Mouse (Mus musculus) forebrain, embryonic 13.5 days (tissue): ENCODE results near the gene Sec11a. TPM values are rescaled to one million over a fixed set of nuclear protein-coding genes. Genes with fewer than 3 reads are reported as not detected.

Experiments
- ATAC-seq: fragments of 200-750 bp; cut with Nextera tagmentation; 2 replicates; pipeline ENCODE4 v1.8.0; 2017
- H3K27ac ChIP-seq: fragments of 300-500 bp; sonication (generic); 2 replicates; pipeline ENCODE4 v1.5.1; 2015; ENCODE audit warnings: inconsistent platforms, mild to moderate bottlenecking, moderate library complexity
- H3K27me3 ChIP-seq: fragments of 300-500 bp; sonication (generic); 2 replicates; pipeline ENCODE4 v1.6.1; 2015; ENCODE audit warnings: mild to moderate bottlenecking, inconsistent platforms
- H3K36me3 ChIP-seq: fragments of 300-500 bp; sonication (generic); 2 replicates; pipeline ENCODE4 v1.6.1; 2015; ENCODE audit warnings: mild to moderate bottlenecking, inconsistent platforms; ENCODE audit not compliant: poor library complexity, severe bottlenecking
- H3K4me1 ChIP-seq: fragments of 300-500 bp; sonication (generic); 2 replicates; pipeline ENCODE4 v1.6.1; 2015; ENCODE audit warnings: inconsistent platforms
- H3K4me2 ChIP-seq: fragments of 300-500 bp; sonication (generic); 2 replicates; pipeline ENCODE4 v1.6.1; 2015; ENCODE audit warnings: inconsistent platforms, mild to moderate bottlenecking, moderate library complexity
- H3K4me3 ChIP-seq: fragments of 300-500 bp; sonication (generic); 2 replicates; pipeline ENCODE4 v1.5.1; 2015; ENCODE audit warnings: mild to moderate bottlenecking, inconsistent platforms
- H3K9ac ChIP-seq: fragments of 300-500 bp; sonication (generic); 2 replicates; pipeline ENCODE4 v1.6.1; 2015; ENCODE audit warnings: mild to moderate bottlenecking, inconsistent platforms
- H3K9me3 ChIP-seq: fragments of 300-500 bp; sonication (generic); replicated peaks from 2 replicates; pipeline ENCODE4 v1.6.1; 2016; ENCODE audit warnings: inconsistent platforms
- WGBS: fragments of 180-500 bp; shearing (Covaris S2); methylation state at CpG from one replicate; pipeline ENCODE4 v1.1.7; 2015; 5-methylcytosine and 5-hydroxymethylcytosine counted together
- polyA plus RNA-seq: library from polyadenylated mRNA; unstranded; fragments of >200 nt; fragmentation: Nextera tagmentation; extraction: Ambion mirVana; gene quantifications from 2 replicates; pipeline ENCODE4 v1.2.1, GENCODE M21; 2015

The Sec11a gene
- 165 and 169 TPM in 2 replicates for polyA plus RNA-seq

DNA sequence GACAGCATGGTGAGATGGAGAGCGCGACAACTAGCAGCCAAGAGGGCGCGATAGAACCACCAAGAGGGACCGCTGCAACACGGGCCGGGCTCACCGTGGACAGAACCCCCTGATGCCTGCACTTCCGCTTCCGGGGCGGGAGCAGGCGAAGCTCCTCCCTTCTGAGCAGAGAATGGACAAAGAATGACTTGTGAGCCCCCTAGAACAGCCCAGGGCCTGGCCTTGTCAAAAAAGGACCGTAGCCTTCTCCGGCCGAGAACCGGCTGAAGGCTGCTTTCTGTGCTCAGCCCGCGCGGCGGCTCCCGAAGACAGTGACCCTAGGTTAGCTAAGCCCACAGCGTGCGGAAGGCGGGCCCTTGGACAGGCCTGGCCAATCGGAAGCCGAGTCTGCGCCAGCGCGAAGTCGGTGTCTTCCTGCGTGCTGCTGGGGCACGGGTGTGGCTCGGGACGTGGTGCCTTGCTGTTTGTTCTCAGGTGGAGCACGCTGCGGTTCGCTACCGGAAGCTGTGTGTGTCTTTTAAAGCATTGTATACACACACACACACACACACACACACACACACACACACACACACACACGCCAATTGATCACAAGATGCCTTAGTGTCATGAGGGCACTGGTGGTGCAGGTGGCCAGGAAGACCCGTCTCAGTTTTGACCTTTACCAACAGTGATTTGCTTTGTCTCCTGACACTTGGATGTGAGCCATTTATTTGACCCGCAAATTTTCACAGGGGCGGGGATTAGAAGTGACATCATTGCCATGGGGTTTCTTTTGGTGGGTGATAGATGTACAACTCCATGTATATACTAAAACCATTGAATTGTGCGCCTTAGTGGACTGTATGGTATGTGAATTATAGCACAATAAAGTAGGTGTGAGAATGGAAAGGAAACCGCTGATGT lies at the start of gene Sec11a:
Sec11a (minus strand) TSS at position 336 of the 906 bp plus-strand sequence.
- H3K4me2 ChIP-seq, result peak within 1 kb of the TSS; percentile 95
- peak within 1 kb of the TSS; percentile 90 for H3K4me3 ChIP-seq
- H3K36me3 ChIP-seq, result peaks cover 7% of the 10 kb centered on the region
- H3K27ac ChIP-seq, result peak within 1 kb of the TSS; percentile 93
- H3K9ac ChIP-seq, result peak within 1 kb of the TSS; percentile 96
- peak; percentile 100 for ATAC-seq
- 2% methylated on average over 37 of the region's 44 CpGs for WGBS
- H3K27me3 ChIP-seq, result peaks cover 5% of the 10 kb centered on the region; the same call in 1 of the 2 replicates
- H3K9me3 ChIP-seq, result no peaks in the 10 kb centered on the region
- H3K4me1 ChIP-seq, result peaks cover 25% of the 10 kb centered on the region

DNA sequence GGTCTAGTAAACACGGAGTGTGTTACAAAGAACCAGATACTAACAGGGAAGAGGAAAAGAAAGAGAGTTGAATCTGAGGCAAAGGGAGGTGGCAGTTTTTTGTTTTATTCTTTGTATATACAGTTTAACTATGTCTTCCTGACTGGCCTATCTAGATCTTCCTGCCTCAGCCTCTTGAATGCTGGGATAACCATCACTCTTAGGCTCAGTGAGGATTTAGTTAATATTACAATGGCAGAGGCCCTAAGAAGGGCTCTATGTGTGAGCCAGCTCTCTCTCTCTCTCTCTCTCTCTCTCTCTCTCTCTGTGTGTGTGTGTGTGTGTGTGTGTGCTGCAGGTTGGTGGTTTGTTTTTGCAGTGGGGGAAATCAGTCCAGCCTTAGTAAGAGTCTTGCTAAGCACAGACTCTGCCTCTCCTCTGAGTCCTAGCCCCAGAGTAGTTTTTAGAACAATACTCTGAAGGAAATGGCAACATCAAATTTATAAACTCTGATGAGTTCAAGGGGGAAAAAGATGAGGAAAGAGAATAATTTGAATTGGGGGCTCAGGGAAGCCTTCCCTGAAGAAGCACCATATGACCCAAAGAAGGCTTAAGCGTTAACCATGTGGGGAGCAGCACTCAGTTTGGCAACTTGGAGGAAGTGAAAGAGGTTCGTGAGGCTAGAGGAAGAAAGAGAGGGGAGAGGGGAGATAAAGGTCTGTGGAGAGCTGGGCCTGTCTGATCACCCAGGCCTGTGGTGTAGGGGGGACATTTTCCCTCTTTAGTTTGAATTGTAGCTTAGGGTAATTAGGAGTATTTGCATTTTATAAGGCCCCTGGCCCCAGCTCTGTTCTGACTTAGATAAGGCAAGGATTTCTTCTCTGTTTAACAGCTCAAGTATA lies 47.9 kb upstream of the Sec11a start:
- no peak overlapping the region for H3K27ac ChIP-seq
- 75% methylated on average over 3 of the region's 3 CpGs for WGBS
- ATAC-seq, result no peak
- H3K9me3 ChIP-seq, result no peaks in the 10 kb centered on the region
- H3K36me3 ChIP-seq, result no peaks in the 10 kb centered on the region
- H3K27me3 ChIP-seq, result no peaks in the 10 kb centered on the region
- peaks cover 34% of the 10 kb centered on the region for H3K4me1 ChIP-seq
- H3K4me3 ChIP-seq, result no peak overlapping the region; the same call in 1 of the 2 replicates
- peak overlapping the region; percentile 89 for H3K4me2 ChIP-seq
- H3K9ac ChIP-seq, result 0 out of 2 replicates have a peak overlapping the region, but pooled peaks have one; percentile 34

DNA sequence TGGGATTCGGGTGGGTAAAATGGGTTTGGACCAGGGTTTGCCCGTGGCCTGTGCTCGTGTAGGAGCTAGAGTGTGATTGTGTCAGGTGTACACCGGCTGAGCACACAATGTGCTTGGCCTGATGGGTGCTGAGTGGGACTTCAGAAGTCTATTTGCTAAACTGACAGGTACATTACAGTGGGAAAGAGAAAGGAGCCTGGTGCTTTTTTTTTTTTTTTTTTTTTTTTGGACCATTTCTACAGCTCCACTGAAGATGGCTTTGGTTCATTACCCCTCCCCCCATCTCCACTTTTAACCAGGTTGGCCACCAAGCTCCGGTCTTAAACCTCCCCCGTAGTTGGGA lies 47.1 kb upstream of the Sec11a start:
- peak overlapping the region; percentile 96 for H3K9ac ChIP-seq
- no peak for ATAC-seq
- H3K4me3 ChIP-seq, result peak overlapping the region; percentile 59
- 38% methylated on average over 6 of the region's 6 CpGs for WGBS
- H3K27me3 ChIP-seq, result no peaks in the 10 kb centered on the region
- 0 out of 2 replicates have a peak overlapping the region, but pooled peaks have one; percentile 95 for H3K27ac ChIP-seq
- H3K4me2 ChIP-seq, result peak overlapping the region; percentile 89
- peaks cover 34% of the 10 kb centered on the region for H3K4me1 ChIP-seq
- no peaks in the 10 kb centered on the region for H3K36me3 ChIP-seq
- no peaks in the 10 kb centered on the region for H3K9me3 ChIP-seq

DNA sequence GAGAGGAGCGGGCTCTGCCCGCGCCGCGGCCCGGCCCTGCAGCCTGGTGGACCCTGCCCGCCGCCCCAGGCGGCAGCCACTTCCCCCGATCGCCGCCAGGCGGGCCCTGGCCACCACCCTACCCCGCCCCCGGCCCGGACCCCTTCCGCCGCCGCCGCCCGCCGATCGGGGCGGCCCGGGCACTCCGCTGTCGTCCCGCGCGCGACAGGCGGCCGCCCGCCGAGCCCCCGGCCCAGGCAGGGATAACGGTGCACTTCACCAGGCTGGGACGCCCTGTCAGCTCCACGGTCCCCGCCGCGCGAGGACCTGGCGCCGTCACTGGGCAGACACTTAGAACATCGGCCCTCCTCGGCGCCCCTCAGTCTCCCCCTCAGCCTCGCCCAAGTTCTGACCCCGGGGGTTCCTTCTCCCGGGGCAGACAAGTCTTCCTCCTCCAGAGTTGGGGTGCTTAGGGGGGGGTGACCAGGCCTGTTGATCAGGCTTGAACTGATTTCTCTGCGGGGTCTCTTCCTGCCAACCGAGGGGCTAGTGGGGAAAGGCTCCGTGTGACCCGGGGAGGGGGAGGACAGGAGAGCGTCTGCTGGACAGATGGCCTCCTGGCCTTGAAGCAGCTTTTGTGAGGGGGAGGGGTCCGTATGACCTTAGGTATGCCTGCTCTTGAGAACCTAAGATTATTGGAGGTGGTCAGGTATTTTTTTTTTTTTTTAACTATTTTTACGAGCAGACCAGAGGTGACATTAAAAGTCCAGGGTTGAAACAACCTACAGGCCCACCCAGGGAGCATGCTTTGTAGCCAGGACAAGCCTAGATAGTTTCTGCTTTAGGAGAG lies 46.5 kb upstream of the Sec11a start:
- Histone ChIP-seq H3K4me2 (peak overlapping the region; percentile 89), H3K27ac (peak overlapping the region; percentile 95)
- ATAC-seq, result peak; percentile 88

DNA sequence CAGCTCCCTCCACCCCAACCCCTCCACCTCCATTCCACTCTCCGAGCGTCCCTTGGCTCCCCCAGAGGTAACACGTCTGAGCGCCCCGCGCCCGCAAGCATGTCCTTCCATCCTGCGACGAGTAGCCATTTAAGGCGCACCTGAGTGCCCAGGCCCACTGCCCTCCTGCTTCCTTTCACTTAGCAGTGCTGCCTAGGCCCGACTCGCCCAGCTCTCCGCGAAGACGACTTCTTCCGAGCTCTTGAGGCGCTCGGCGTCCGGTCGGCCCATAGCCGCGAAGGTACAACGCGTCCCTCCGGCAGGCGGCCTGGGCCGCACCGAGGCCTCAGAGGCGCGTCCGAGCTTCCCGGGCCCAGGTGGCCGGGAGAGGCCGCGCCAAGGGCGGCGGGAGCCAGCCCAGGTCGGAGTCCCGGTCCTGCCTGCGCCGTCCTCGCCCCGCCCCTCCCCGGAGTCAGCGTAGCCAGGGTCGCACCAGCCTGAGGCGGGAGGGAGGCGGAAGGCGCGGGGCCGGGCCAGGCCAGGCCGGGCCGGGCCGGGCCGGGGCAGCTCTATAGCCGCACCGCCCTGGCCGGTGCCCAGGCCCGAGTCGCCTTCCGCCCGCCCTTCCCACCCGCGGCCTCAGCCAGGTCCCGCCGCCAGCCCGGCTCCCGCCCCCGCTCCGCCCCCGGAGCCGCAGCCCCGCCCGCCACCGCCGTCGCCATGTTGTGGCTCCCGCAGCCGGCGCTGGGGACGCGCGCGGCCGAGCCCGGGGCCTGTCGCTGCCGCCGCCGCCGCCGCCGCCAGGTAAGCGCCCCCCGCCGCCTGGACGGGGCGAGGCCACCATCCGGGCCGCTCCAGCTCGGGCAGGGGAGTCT lies 45.6 kb upstream of the Sec11a start, which contains the start of gene Zfp592:
Zfp592 (plus strand) TSS at position 702 of the 854 bp plus-strand sequence.
- no peaks in the 10 kb centered on the region for H3K9me3 ChIP-seq
- under 1% methylated on average over 41 of the region's 102 CpGs for WGBS
- H3K36me3 ChIP-seq, result no peaks in the 10 kb centered on the region
- H3K4me1 ChIP-seq, result peaks cover 34% of the 10 kb centered on the region
- H3K27ac ChIP-seq, result peak within 1 kb of the TSS; percentile 95
- peak within 1 kb of the TSS; percentile 89 for H3K4me2 ChIP-seq
- H3K27me3 ChIP-seq, result no peaks in the 10 kb centered on the region
- H3K4me3 ChIP-seq, result peak within 1 kb of the TSS; percentile 59
- peak within 1 kb of the TSS; percentile 96 for H3K9ac ChIP-seq
- peak; percentile 93 for ATAC-seq

More for the DNA sequence above, 46.5 kb upstream of the Sec11a start:
- H3K36me3 ChIP-seq, result no peaks in the 10 kb centered on the region
- no peaks in the 10 kb centered on the region for H3K9me3 ChIP-seq
- WGBS, result under 1% methylated on average over 19 of the region's 58 CpGs
- peak overlapping the region; percentile 59 for H3K4me3 ChIP-seq
- no peaks in the 10 kb centered on the region for H3K27me3 ChIP-seq
- peaks cover 34% of the 10 kb centered on the region for H3K4me1 ChIP-seq
- H3K9ac ChIP-seq, result peak overlapping the region; percentile 96

- Histone ChIP-seq H3K9me3 (no peaks in the 10 kb centered on the region), H3K4me1 (peaks cover 34% of the 10 kb centered on the region), H3K27ac (peak overlapping the region; percentile 95), H3K4me3 (peak overlapping the region; percentile 59), H3K4me2 (peak overlapping the region; percentile 89), H3K27me3 (no peaks in the 10 kb centered on the region), H3K36me3 (no peaks in the 10 kb centered on the region), H3K9ac (peak overlapping the region; percentile 96)
- ATAC-seq, result no peak; the same call in 1 of the 2 replicates
- WGBS, result under 1% methylated on average over 12 of the region's 12 CpGs
These were observed 45.0 kb upstream of the Sec11a start for GRCm38 (mm10) chr7:80992631-80992979.

DNA sequence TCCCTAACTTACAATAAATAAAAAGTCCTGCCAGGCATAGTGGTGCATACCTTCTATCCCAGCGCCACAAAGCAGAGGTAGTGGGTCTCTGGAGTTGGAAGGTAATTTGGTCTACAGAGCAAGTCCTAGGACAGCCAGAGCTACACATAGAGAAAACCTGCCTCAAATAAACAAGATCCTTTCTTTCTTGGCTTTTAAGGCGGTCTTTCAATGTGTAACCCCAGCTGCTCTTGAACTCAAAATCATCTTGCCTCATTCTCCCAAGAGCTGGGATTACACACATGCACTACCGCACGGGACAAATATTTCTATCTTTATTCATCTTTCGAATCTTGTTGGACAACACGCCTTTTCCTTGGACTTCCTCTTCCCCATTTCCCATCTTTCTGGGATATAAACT lies 44.5 kb upstream of the Sec11a start:
- no peaks in the 10 kb centered on the region for H3K9me3 ChIP-seq
- whole genome bisulfite sequencing, result 77% methylated on average over 6 of the region's 6 CpGs
- H3K27ac ChIP-seq, result no peak overlapping the region
- H3K4me1 ChIP-seq, result peaks cover 34% of the 10 kb centered on the region
- peak overlapping the region; percentile 59 for H3K4me3 ChIP-seq
- no peaks in the 10 kb centered on the region for H3K27me3 ChIP-seq
- H3K9ac ChIP-seq, result peak overlapping the region; percentile 96; the same call in 1 of the 2 replicates
- no peak for ATAC-seq
- H3K4me2 ChIP-seq, result peak overlapping the region; percentile 89
- no peaks in the 10 kb centered on the region for H3K36me3 ChIP-seq

GRCm38 (mm10) chr7:80991589-80991988 lies 44.0 kb upstream of the Sec11a start:
- Histone ChIP-seq H3K36me3 (no peaks in the 10 kb centered on the region), H3K4me3 (no peak overlapping the region), H3K9ac (no peak overlapping the region), H3K4me2 (peak overlapping the region; percentile 89; the same call in 1 of the 2 replicates), H3K4me1 (peaks cover 34% of the 10 kb centered on the region), H3K27ac (no peak overlapping the region), H3K27me3 (no peaks in the 10 kb centered on the region), H3K9me3 (no peaks in the 10 kb centered on the region)
- ATAC-seq, result no peak
- 95% methylated on average over 5 of the region's 5 CpGs for WGBS

GRCm38 (mm10) chr7:80990276-80990675 lies 42.7 kb upstream of the Sec11a start:
- ATAC-seq, result no peak

GRCm38 (mm10) chr7:80987805-80988625 lies 40.4 kb upstream of the Sec11a start:
- Histone ChIP-seq H3K27ac (no peak overlapping the region), H3K4me1 (peaks cover 13% of the 10 kb centered on the region), H3K4me3 (no peak overlapping the region), H3K36me3 (no peaks in the 10 kb centered on the region), H3K4me2 (no peak overlapping the region), H3K9me3 (no peaks in the 10 kb centered on the region), H3K9ac (no peak overlapping the region), H3K27me3 (no peaks in the 10 kb centered on the region)
- no peak for ATAC-seq
- WGBS, result 85% methylated on average over 4 of the region's 4 CpGs

More at GRCm38 (mm10) chr7:80990276-80990675, 42.7 kb upstream of the Sec11a start:
- 92% methylated on average over 6 of the region's 6 CpGs for WGBS
- H3K36me3 ChIP-seq, result no peaks in the 10 kb centered on the region
- peaks cover 24% of the 10 kb centered on the region for H3K4me1 ChIP-seq
- no peaks in the 10 kb centered on the region for H3K27me3 ChIP-seq
- H3K4me3 ChIP-seq, result no peak overlapping the region
- H3K4me2 ChIP-seq, result no peak overlapping the region
- H3K9me3 ChIP-seq, result no peaks in the 10 kb centered on the region
- no peak overlapping the region for H3K9ac ChIP-seq
- no peak overlapping the region for H3K27ac ChIP-seq
